Mouse (Mus musculus): Measurements from ENCODE around the gene Fbxl22. TPM values are rescaled to one million over a fixed set of nuclear protein-coding genes. Genes with fewer than 3 reads are reported as not detected.

Fbxl22 gene
- polyA plus RNA-seq, 1 experiment = 8.0 TPM

- Histone ChIP-seq H3K4me3 (no peak overlapping the region), H3ac (ENCODE audit: control insufficient read depth, insufficient read length) (no peak overlapping the region), H3K79me2 (ENCODE audit: control insufficient read depth, insufficient read depth) (no peaks in the 10 kb centered on the region), H3K36me3 (ENCODE audit: control insufficient read depth, insufficient read depth) (peaks cover 32% of the 10 kb centered on the region), H3K4me2 (ENCODE audit: low read depth) (peak overlapping the region; percentile 0), H3K27me3 (ENCODE audit: control insufficient read depth, insufficient read depth, insufficient read length) (no peaks in the 10 kb centered on the region)
- no peak for TF ChIP-seq USF1 (IDR thresholded peaks at IDR 0.05; ENCODE audit: low read depth)
- no peak for TF ChIP-seq CEBPB (IDR thresholded peaks at IDR 0.05; ENCODE audit: insufficient read depth, poor library complexity, severe bottlenecking)
- TF ChIP-seq SRF (IDR thresholded peaks at IDR 0.05; ENCODE audit: control insufficient read depth, insufficient read length, low read depth) = no peak
- no peak for TF ChIP-seq POLR2AphosphoS2 (IDR thresholded peaks at IDR 0.05; ENCODE audit: insufficient read length, low read depth)
- TF ChIP-seq REST (IDR thresholded peaks at IDR 0.05; ENCODE audit: insufficient read depth, insufficient read length) = no peak
- TF ChIP-seq POLR2A (IDR thresholded peaks at IDR 0.05; ENCODE audit: insufficient read length, low read depth) = no peak
- TF ChIP-seq E2F4 (IDR thresholded peaks at IDR 0.05; ENCODE audit: insufficient read depth) = no peak
- TF ChIP-seq MYOD1 (IDR thresholded peaks at IDR 0.05; ENCODE audit: control insufficient read depth in 1 of 3, insufficient read length in 2 of 3, low read depth in 2 of 3) = no peak
These were observed 3.9 kb upstream of the Fbxl22 start for GRCm38 (mm10) chr9:66518251-66518650.

- no peak for TF ChIP-seq USF1 (IDR thresholded peaks at IDR 0.05; ENCODE audit: low read depth)
- TF ChIP-seq CEBPB (IDR thresholded peaks at IDR 0.05; ENCODE audit: insufficient read depth, poor library complexity, severe bottlenecking) = no peak
- H3K4me3 ChIP-seq = no peak overlapping the region
- no peak overlapping the region for H3ac ChIP-seq (ENCODE audit: control insufficient read depth, insufficient read length)
- H3K4me2 ChIP-seq (ENCODE audit: low read depth) = peak overlapping the region; percentile 0
- H3K79me2 ChIP-seq (ENCODE audit: control insufficient read depth, insufficient read depth) = no peaks in the 10 kb centered on the region
- peaks cover 27% of the 10 kb centered on the region for H3K36me3 ChIP-seq (ENCODE audit: control insufficient read depth, insufficient read depth)
- H3K27me3 ChIP-seq (ENCODE audit: control insufficient read depth, insufficient read depth, insufficient read length) = no peaks in the 10 kb centered on the region
These were observed 3.4 kb upstream of the Fbxl22 start for GRCm38 (mm10) chr9:66517746-66518145.

- H3K4me3 ChIP-seq = no peak overlapping the region
- no peaks in the 10 kb centered on the region for H3K79me2 ChIP-seq (ENCODE audit: control insufficient read depth, insufficient read depth)
- H3ac ChIP-seq (ENCODE audit: control insufficient read depth, insufficient read length) = no peak overlapping the region
- H3K4me2 ChIP-seq (ENCODE audit: low read depth) = no peak overlapping the region
- H3K36me3 ChIP-seq (ENCODE audit: control insufficient read depth, insufficient read depth) = peaks cover 18% of the 10 kb centered on the region
- no peaks in the 10 kb centered on the region for H3K27me3 ChIP-seq (ENCODE audit: control insufficient read depth, insufficient read depth, insufficient read length)
- peak in 2 of 3 experiments; percentile 7 to 68 for TF ChIP-seq MYOD1 (IDR thresholded peaks at IDR 0.05; ENCODE audit: control insufficient read depth in 1 of 3, insufficient read length in 2 of 3, low read depth in 2 of 3)
- TF ChIP-seq POLR2AphosphoS2 (IDR thresholded peaks at IDR 0.05; ENCODE audit: insufficient read length, low read depth) = peak; percentile 32
- peak; percentile 86 for TF ChIP-seq CEBPB (IDR thresholded peaks at IDR 0.05; ENCODE audit: insufficient read depth, poor library complexity, severe bottlenecking)
- TF ChIP-seq MYOG (IDR thresholded peaks at IDR 0.05; ENCODE audit: control insufficient read depth in 1 of 3, insufficient read depth in 1 of 3, insufficient read length in 2 of 3, low read depth in 2 of 3) = peak in 1 of 3 experiments; percentile 65
- TF ChIP-seq E2F4 (IDR thresholded peaks at IDR 0.05; ENCODE audit: insufficient read depth) = no peak
These were observed 2.0 kb upstream of the Fbxl22 start for GRCm38 (mm10) chr9:66516296-66516940.

- Histone ChIP-seq H3K4me3 (no peak overlapping the region), H3K27me3 (ENCODE audit: control insufficient read depth, insufficient read depth, insufficient read length) (no peaks in the 10 kb centered on the region), H3ac (ENCODE audit: control insufficient read depth, insufficient read length) (no peak overlapping the region), H3K79me2 (ENCODE audit: control insufficient read depth, insufficient read depth) (no peaks in the 10 kb centered on the region), H3K4me2 (ENCODE audit: low read depth) (no peak overlapping the region), H3K36me3 (ENCODE audit: control insufficient read depth, insufficient read depth) (peaks cover 18% of the 10 kb centered on the region)
- TF ChIP-seq TCF12 (IDR thresholded peaks at IDR 0.05; ENCODE audit: insufficient read depth, poor library complexity, severe bottlenecking) (no peak), CEBPB (IDR thresholded peaks at IDR 0.05; ENCODE audit: insufficient read depth, poor library complexity, severe bottlenecking) (no peak), POLR2A (IDR thresholded peaks at IDR 0.05; ENCODE audit: insufficient read length, low read depth) (no peak), MAX (IDR thresholded peaks at IDR 0.05; ENCODE audit: low read depth) (no peak), REST (IDR thresholded peaks at IDR 0.05; ENCODE audit: insufficient read depth, insufficient read length) (no peak), USF1 (IDR thresholded peaks at IDR 0.05; ENCODE audit: low read depth) (no peak), MYOD1 (IDR thresholded peaks at IDR 0.05; ENCODE audit: control insufficient read depth in 1 of 3, insufficient read length in 2 of 3, low read depth in 2 of 3) (no peak), MYOG (IDR thresholded peaks at IDR 0.05; ENCODE audit: control insufficient read depth in 1 of 3, insufficient read depth in 1 of 3, insufficient read length in 2 of 3, low read depth in 2 of 3) (no peak), E2F4 (IDR thresholded peaks at IDR 0.05; ENCODE audit: insufficient read depth) (no peak), TCF3 (IDR thresholded peaks at IDR 0.05; ENCODE audit: insufficient read length, low read depth) (no peak), SRF (IDR thresholded peaks at IDR 0.05; ENCODE audit: control insufficient read depth, insufficient read length, low read depth) (no peak), POLR2AphosphoS2 (IDR thresholded peaks at IDR 0.05; ENCODE audit: insufficient read length, low read depth) (no peak)
These were observed 1.4 kb upstream of the Fbxl22 start for GRCm38 (mm10) chr9:66515680-66516210.

- H3K36me3 ChIP-seq (ENCODE audit: control insufficient read depth, insufficient read depth) = peaks cover 13% of the 10 kb centered on the region
- H3K4me3 ChIP-seq = no peak overlapping the region
- no peaks in the 10 kb centered on the region for H3K27me3 ChIP-seq (ENCODE audit: control insufficient read depth, insufficient read depth, insufficient read length)
- H3ac ChIP-seq (ENCODE audit: control insufficient read depth, insufficient read length) = no peak overlapping the region
- peak overlapping the region; percentile 8 for H3K4me2 ChIP-seq (ENCODE audit: low read depth)
- no peaks in the 10 kb centered on the region for H3K79me2 ChIP-seq (ENCODE audit: control insufficient read depth, insufficient read depth)
- TF ChIP-seq REST (IDR thresholded peaks at IDR 0.05; ENCODE audit: insufficient read depth, insufficient read length) (no peak), TCF12 (IDR thresholded peaks at IDR 0.05; ENCODE audit: insufficient read depth, poor library complexity, severe bottlenecking) (no peak), USF1 (IDR thresholded peaks at IDR 0.05; ENCODE audit: low read depth) (no peak), MYOD1 (IDR thresholded peaks at IDR 0.05; ENCODE audit: control insufficient read depth in 1 of 3, insufficient read length in 2 of 3, low read depth in 2 of 3) (no peak), POLR2AphosphoS2 (IDR thresholded peaks at IDR 0.05; ENCODE audit: insufficient read length, low read depth) (no peak), MAX (IDR thresholded peaks at IDR 0.05; ENCODE audit: low read depth) (no peak)
These were observed 722 bp upstream of the Fbxl22 start for GRCm38 (mm10) chr9:66515115-66515514.
